Mouse (Mus musculus): Measurements from ENCODE around the gene Cdh1. TPM values are rescaled to one million over a fixed set of nuclear protein-coding genes. Genes with fewer than 3 reads are reported as not detected.

Gene Cdh1
- total RNA-seq, 4 experiments from 2014 or later, result 0.11 to 0.38 (median 0.31) TPM

Other genes starting within 250 kb of the Cdh1 start
- 1 to 10 TPM in 2 of 4 experiments, under 1 TPM in 2; 0.63 to 1.1 (median 0.87) TPM for gene Zfp90, start 188.0 kb upstream of the Cdh1 start, total RNA-seq (2022)
- not detected for gene 6030452D12Rik, start 102.8 kb upstream of the Cdh1 start, total RNA-seq (2022)
- gene Cdh3, start 92.5 kb upstream of the Cdh1 start, total RNA-seq (2022), result under 1 TPM in 1 of 4 experiments, not detected in 3; 0.05 TPM
- 100 to 1,000 TPM in 3 of 4 experiments, 10 to 100 TPM in 1; 99.2 to 128 (median 106) TPM for gene Gm10073, start 29.9 kb upstream of the Cdh1 start, total RNA-seq (2022)
- 10 to 100 TPM; 10.6 to 11.9 (median 11.5) TPM for gene Tango6, start 79.7 kb downstream of the Cdh1 start, total RNA-seq (2022)